Mouse (Mus musculus) embryo, embryonic 11 days (tissue): ENCODE results near the gene Hnrnpul2.

Experiments used
- DNase-seq: peaks from one replicate; pipeline ENCODE4 v3.0.0-alpha.2; 2015

Gene Hnrnpul2

GRCm38 (mm10) chr19:8819596-8820423 is at the start of gene Hnrnpul2:
Gene Hnrnpul2, plus strand, starts transcription at chr19:8820010.
- DNase-seq = peak; percentile 99

- peak; percentile 87 for DNase-seq
These were observed 49.1 kb upstream of the Hnrnpul2 start, which contains the start of gene Tmem223 for GRCm38 (mm10) chr19:8770567-8771270. Gene Tmem223, plus strand, starts transcription at chr19:8770996.

- no peak for DNase-seq
These were observed 46.8 kb upstream of the Hnrnpul2 start for GRCm38 (mm10) chr19:8772996-8773395.

GRCm38 (mm10) chr19:8773409-8773808 is 46.4 kb upstream of the Hnrnpul2 start:
- DNase-seq = no peak

GRCm38 (mm10) chr19:8774086-8774835 is 45.5 kb upstream of the Hnrnpul2 start, which contains the start of gene Tmem179b:
Gene Tmem179b, minus strand, starts transcription at chr19:8774467.
- peak; percentile 97 for DNase-seq

- no peak for DNase-seq
These were observed 44.8 kb upstream of the Hnrnpul2 start for GRCm38 (mm10) chr19:8774951-8775421.

- peak; percentile 96 for DNase-seq
These were observed 33.6 kb upstream of the Hnrnpul2 start, which contains the start of gene Taf6l for GRCm38 (mm10) chr19:8786008-8786781. Gene Taf6l, minus strand, starts transcription at chr19:8786417.

- DNase-seq = peak; percentile 41
These were observed 31.3 kb upstream of the Hnrnpul2 start for GRCm38 (mm10) chr19:8788521-8788920.

- no peak for DNase-seq
These were observed 30.6 kb upstream of the Hnrnpul2 start for GRCm38 (mm10) chr19:8789171-8789570.

GRCm38 (mm10) chr19:8790171-8790570 is 29.6 kb upstream of the Hnrnpul2 start:
- no peak for DNase-seq

- DNase-seq = peak; percentile 96
These were observed 21.4 kb upstream of the Hnrnpul2 start, which contains the start of gene Polr2g for GRCm38 (mm10) chr19:8798264-8798946. Gene Polr2g, minus strand, starts transcription at chr19:8798577.

- no peak for DNase-seq
These were observed 20.9 kb upstream of the Hnrnpul2 start for GRCm38 (mm10) chr19:8798947-8799315.

- DNase-seq = peak; percentile 97
These were observed 17.5 kb upstream of the Hnrnpul2 start, which contains the start of gene Zbtb3 for GRCm38 (mm10) chr19:8802130-8802821. Gene Zbtb3, plus strand, starts transcription at chr19:8802555.

GRCm38 (mm10) chr19:8803204-8803780 is 16.5 kb upstream of the Hnrnpul2 start:
- no peak for DNase-seq

- DNase-seq = no peak
These were observed 15.7 kb upstream of the Hnrnpul2 start for GRCm38 (mm10) chr19:8803879-8804660.

GRCm38 (mm10) chr19:8806810-8807209 is 13.0 kb upstream of the Hnrnpul2 start:
- no peak for DNase-seq

- DNase-seq = no peak
These were observed 4.0 kb upstream of the Hnrnpul2 start for GRCm38 (mm10) chr19:8815812-8816211.

- DNase-seq = no peak
These were observed 2.8 kb upstream of the Hnrnpul2 start for GRCm38 (mm10) chr19:8817001-8817400.

- no peak for DNase-seq
These were observed 1.5 kb upstream of the Hnrnpul2 start for GRCm38 (mm10) chr19:8818301-8818798.
